Mouse (Mus musculus) layer of hippocampus, adult 2 months (tissue): ENCODE measurements around the gene E130114P18Rik. TPM values are rescaled to one million over a fixed set of nuclear protein-coding genes. Genes with fewer than 3 reads are reported as not detected.

ENCODE experiments used
- DNase-seq, 2 experiments: peaks; one replicate each; pipeline ENCODE4 v3.0.0; 2022; ENCODE audit warnings: low spot score in 2 of 2
- H3K27ac ChIP-seq: fragments of 200-600 bp; 2 replicates; pipeline ENCODE4 v1.8.1; 2022
- H3K4me3 ChIP-seq: fragments of 200-600 bp; 2 replicates; pipeline ENCODE4 v1.8.1; 2022; ENCODE audit warnings: mild to moderate bottlenecking
- CTCF ChIP-seq: fragments of 200-600 bp; conservative IDR thresholded peaks from 2 replicates; pipeline ENCODE4 v1.8.1; 2022; ENCODE audit warnings: antibody characterized with exemption, mild to moderate bottlenecking, moderate library complexity
- total RNA-seq, 2 experiments: library from RNA; stranded (reverse); gene quantifications; 2 replicates each; pipeline ENCODE4 v1.2.3; 2021

Gene E130114P18Rik
- total RNA-seq, 2 experiments from 2014 or later: 7.1 to 7.9 TPM

DNA sequence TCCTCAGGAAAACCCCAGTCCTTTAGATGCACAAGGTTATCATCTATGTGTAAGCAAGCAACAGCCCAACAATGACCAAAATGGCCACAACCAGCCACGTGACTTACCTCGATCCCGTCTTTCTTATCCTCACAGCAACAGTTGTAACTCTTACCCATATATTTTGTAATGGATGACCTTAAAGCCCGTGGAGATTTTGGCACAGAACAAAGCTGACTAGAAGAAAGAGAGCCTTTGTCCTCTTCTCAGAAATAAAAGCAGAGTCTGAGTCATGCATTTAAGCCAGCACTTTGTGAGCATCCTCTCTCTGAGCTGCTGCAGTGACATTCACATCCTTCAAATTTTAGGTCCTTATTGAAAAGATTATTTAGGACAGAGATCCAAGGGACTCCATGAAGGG lies 156.1 kb downstream of the E130114P18Rik start:
- no peak for DNase-seq
- no peak overlapping the region for H3K27ac ChIP-seq
- no peak for TF ChIP-seq CTCF
- H3K4me3 ChIP-seq: no peak overlapping the region

DNA sequence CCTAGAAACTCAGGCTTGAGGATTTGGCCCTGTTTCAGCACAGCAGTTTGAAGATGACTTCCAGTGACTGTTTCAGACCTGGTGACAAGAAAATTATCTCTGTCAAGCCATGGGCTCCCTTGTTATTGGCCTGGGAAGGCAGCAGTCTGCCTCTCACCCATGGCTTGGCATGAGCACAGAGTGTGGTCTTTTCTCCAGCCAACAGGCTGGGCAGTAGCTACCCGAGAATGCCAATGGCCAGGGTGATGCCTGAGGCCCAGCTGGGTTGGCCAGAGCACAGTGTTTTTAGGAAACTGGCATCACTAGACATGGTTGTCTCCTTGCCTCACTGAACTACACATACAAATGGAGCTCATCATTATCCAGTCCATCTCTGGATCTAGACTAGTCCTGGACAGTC lies 157.5 kb downstream of the E130114P18Rik start:
- Histone ChIP-seq H3K27ac (no peak overlapping the region), H3K4me3 (no peak overlapping the region)
- no peak for TF ChIP-seq CTCF
- DNase-seq: peak in 1 of 2 experiments; percentile 32

DNA sequence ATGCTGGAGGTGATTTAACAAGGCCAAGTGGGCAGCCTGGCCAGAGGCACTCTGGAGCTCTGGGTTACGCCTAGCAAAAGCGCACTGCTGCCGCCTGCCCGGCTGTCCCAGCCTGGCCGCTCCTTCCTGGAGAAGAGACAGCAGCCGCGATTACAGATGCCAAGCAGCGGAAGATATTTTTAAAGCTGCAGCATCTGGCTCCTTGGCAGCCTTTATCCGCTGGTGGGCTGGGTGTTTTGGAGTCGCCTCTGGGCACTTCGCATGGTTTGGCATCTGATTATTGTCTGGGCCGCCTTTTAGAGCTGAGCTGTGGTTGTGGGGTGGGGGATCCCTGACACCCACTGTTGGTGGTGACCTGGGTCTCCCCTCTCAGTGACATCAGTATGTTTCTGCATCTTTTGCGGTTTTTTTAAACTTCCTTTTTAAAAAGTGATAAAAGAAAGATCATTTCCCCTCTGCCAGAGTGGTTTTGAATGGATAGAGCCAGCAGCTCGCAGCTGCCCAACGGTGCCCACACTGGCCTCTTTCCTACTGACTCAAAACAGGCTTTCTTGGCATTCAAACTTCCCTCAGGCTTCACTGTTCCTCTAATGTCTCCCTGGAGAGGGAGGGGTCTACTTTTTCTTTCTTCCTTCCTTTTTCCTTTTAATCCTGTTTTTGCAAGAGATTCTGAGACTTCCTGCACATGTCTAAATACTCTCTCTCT lies 159.1 kb downstream of the E130114P18Rik start:
- Histone ChIP-seq H3K4me3 (peak overlapping the region; percentile 29; the same call in 1 of the 2 replicates), H3K27ac (peak overlapping the region; percentile 75)
- DNase-seq: peak; percentile 35 to 44
- peak; percentile 38 for TF ChIP-seq CTCF

DNA sequence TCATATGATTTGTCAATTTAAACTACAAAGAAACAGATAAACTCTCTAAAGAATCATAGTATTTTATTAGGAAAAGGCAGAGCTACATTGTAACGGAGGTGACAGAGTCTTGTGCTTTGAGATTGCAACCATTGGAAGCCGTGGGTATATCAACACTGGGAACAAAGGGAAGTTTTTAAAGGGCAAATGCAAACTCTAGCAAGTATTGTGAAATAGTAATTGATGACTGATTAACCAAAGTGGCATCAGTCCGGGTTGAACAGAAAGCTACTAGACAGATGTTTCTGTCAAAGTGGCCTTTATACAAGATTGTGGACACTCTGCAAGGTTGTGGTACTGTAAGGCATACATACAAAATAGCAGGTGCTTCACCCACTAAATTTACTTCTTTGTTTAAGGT lies 162.8 kb downstream of the E130114P18Rik start:
- DNase-seq: no peak
- TF ChIP-seq CTCF: no peak
- H3K4me3 ChIP-seq: no peak overlapping the region
- H3K27ac ChIP-seq: no peak overlapping the region

DNA sequence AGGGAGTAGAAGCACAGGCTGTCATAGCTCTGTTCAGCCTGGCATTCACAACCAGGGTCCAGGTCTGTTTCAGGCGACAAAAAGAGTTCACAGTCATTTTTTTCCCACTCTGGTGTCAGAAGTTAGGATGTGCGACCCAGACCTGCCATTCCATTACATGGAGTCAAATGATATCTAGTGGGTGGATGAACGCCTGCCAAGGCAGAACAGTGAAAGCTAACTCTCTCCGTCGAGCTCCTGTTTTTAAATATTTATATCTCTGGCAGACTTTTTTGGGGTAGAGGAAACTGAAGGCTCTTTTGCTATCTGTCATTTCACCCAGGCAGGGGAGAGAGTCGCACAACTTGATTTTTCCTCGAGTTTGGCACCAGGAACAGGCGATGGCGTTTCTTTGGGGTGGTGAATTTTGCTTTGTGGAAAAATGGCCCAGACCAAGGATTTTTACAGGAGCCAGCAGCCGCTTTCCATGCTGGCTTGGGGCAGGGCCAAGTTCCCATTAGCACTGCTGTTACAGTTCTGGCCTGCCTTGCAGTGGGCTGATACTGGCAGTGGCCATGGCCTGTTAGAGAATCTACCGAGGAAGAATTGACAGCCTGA lies 166.5 kb downstream of the E130114P18Rik start:
- H3K4me3 ChIP-seq: peak overlapping the region; percentile 7; the same call in 1 of the 2 replicates
- H3K27ac ChIP-seq: peak overlapping the region; percentile 30; the same call in 1 of the 2 replicates
- DNase-seq: peak; percentile 36 to 62
- TF ChIP-seq CTCF: no peak

DNA sequence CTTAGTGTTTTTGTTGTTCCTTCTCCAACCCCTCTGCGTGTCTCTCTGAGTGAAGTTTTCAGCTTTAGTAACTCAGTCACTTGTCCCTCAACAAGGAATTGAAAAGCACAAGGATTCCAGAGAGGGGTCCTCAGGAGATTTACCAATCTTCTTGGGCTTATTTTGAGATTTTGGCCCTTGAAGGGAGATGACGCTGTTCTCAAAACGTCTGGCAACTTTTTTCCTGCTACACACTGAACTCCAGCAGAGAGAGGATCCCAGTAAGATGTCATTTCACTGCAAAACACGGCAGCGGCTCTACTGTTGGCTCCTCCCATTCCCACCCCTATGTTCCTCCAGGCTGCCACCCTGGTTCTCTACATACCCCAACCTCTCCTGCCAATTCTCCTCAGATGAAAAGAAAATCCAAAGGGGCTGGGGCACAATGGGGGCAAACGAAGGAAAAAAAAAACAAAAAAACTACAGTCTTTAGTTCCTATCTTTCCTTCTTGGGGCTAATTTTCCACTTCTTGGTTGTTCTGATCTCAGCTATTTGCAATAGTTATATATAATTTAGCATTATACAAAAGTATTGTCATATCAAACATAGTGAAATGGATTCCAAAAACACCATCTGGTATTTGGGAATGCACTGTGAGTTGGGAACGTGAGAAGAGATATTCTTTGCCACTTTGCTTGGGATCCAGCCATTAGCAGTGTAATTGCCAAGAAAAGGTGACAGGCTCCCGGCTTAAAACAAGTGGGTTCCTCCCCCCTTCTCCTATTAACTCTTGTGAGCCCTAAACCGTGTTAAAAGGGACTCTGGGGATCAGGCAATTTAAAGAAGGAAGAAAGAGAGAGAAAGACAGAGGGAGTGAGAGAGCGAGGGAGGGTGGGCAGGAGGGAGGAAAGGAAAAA lies 167.8 kb downstream of the E130114P18Rik start:
- no peak for TF ChIP-seq CTCF
- Histone ChIP-seq H3K27ac (peak overlapping the region; percentile 10; the same call in 1 of the 2 replicates), H3K4me3 (no peak overlapping the region)
- DNase-seq: peak; percentile 21 to 23

DNA sequence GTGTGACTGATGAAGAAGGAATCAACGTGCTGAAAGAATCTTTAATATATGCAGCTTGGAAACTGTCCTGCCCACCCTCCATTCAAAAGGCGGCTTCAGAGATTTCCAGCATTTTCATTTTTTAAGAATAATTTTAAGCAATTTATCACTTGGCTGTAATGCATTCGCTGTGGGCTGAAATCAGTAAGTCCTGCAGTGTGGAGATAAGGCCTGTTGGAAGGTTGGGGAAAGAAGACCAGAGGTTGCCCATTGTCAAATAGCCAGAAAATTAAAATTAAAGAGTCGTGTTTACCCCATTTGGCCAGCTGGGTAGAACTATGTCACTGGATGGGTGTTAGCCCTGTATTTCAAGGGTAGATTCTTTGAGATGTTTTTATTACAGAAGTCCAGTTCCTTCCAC lies 168.5 kb downstream of the E130114P18Rik start:
- Histone ChIP-seq H3K4me3 (no peak overlapping the region), H3K27ac (no peak overlapping the region)
- DNase-seq: no peak
- no peak for TF ChIP-seq CTCF

DNA sequence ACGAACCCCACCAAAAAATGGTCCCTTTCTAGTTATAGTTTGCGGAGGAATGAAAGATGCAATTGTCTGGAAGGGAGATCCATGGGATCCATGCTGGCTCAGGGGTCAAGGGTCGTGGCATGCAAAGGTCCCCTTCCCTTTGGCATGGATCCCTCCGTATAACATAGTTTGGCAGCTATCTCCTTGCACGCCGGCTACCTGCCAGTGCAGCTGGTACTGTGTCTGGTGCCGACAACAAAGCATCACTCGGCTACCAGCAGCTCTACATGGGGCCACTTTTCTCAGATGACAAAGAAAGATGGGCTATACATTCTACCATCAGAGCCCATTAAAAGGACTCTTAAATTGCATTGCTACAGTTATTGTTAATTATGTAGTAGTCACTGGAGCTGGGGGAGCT lies 169.2 kb downstream of the E130114P18Rik start:
- Histone ChIP-seq H3K4me3 (no peak overlapping the region), H3K27ac (no peak overlapping the region)
- no peak for TF ChIP-seq CTCF
- no peak for DNase-seq

DNA sequence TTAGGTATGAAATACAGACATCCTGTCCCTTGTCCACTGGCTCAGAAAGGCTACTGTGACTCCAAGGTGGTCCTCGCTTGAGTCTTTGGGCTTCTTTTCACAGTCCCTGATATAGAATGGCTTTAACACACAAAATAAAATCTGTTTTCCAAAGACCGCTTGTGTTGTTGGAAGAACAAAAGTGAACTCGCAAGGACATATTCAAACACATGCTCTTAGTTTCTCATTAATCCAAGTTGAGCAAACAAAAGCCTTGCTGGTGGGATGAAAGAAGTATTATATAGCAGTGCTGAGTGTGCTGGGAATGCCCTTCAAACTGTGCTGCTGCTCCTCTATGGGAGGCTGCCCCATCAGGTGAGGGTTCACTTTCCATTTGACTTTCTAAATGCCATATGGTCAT lies 169.7 kb downstream of the E130114P18Rik start:
- H3K27ac ChIP-seq: no peak overlapping the region
- no peak for TF ChIP-seq CTCF
- no peak for DNase-seq
- H3K4me3 ChIP-seq: no peak overlapping the region

DNA sequence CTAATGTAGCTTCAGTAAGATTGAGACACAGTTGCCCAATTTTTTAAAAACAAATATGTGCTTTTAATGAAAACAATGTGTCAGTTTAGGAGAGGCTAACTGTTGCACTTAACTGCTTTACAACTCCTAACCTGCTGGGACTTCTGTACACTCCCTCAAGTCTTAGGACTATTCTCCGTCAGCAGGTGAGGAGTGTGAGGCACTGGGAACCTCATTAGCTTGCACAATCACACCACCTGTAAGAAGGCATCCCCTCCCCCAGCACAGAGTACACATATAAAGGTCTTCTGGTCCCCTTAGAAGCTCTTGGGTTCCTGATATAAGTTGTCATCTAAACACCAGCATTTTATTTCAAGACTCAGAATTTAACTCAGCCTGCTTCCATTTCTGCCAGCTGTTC lies 170.7 kb downstream of the E130114P18Rik start:
- Histone ChIP-seq H3K4me3 (no peak overlapping the region), H3K27ac (no peak overlapping the region)
- TF ChIP-seq CTCF: no peak
- no peak for DNase-seq

DNA sequence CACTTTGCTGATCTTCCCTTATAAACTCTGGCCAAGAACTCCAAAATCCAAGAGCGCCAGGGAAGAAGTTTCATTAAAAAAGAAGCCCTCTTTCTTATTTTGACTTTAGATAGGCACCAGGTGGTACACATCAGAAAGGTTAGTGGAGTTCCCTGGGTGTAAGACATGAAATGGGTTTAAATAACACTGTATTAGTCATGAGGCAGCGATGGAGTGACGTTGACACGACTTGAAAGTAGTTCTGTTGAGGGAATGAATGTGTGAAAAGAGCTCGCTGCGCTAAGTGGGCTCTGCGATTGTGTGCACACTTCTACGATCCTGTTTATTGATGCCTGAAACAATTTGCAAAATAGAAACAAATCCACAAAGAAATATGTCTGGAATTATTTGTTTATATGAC lies 171.4 kb downstream of the E130114P18Rik start:
- no peak overlapping the region for H3K27ac ChIP-seq
- no peak for TF ChIP-seq CTCF
- no peak for DNase-seq
- H3K4me3 ChIP-seq: no peak overlapping the region

DNA sequence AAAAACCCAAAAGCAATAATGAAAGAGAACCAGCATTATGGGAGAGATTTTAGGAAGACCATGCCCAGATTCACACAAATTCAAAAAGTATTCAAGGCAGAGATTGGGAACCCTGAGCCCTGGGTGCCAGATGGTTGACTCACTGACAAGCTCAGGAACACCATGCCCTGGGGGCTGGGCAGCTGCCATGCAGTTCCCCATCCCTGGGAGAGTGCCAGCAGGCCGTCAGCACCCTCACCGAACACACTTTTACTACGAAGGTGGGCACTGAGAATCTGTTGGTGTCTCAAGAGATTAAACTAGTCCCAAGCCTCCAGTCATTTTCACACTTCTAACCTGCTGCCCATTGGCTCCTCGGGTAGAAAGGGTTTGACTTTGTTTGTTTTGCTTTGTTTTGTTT lies 175.3 kb downstream of the E130114P18Rik start:
- DNase-seq: peak in 1 of 2 experiments; percentile 42
- no peak overlapping the region for H3K27ac ChIP-seq
- no peak overlapping the region for H3K4me3 ChIP-seq
- no peak for TF ChIP-seq CTCF
